Mouse (Mus musculus): ENCODE results near the gene Nudt14.

GRCm38 (mm10) chr12:112905001-112905400 lies 36.9 kb downstream of the Nudt14 start:
- TF ChIP-seq CTCF (IDR thresholded peaks at IDR 0.05; ENCODE audit: low read depth) (no peak), EP300 (IDR thresholded peaks at IDR 0.05; ENCODE audit: low read depth) (no peak)

All from heart, postnatal 0 days (tissue).